Mouse (Mus musculus) midbrain, embryonic 11.5 days (tissue): ENCODE data around the gene Zfp280d. TPM values are rescaled to one million over a fixed set of nuclear protein-coding genes. Genes with fewer than 3 reads are reported as not detected.

Experiments
- ATAC-seq: fragments of 200-750 bp; cut with Nextera tagmentation; 2 replicates; pipeline ENCODE4 v1.8.0; 2017; ENCODE audit warnings: moderate TSS enrichment, moderate library complexity; ENCODE audit not compliant: low FRiP score
- DNase-seq: peaks from one replicate; pipeline ENCODE4 v3.0.0; 2015; ENCODE audit warnings: low spot score; ENCODE audit errors: missing footprints
- H3K27ac ChIP-seq: fragments of 300-500 bp; sonication (generic); 2 replicates; pipeline ENCODE4 v1.5.1; 2014; ENCODE audit warnings: low read depth, low read length
- H3K27me3 ChIP-seq: fragments of 300-500 bp; sonication (generic); 2 replicates; pipeline ENCODE4 v1.6.1; 2014; ENCODE audit warnings: mild to moderate bottlenecking, low read length, moderate library complexity, mixed read lengths; ENCODE audit not compliant: control insufficient read depth, insufficient read depth
- H3K36me3 ChIP-seq: fragments of 300-500 bp; sonication (generic); 2 replicates; pipeline ENCODE4 v1.6.1; 2014; ENCODE audit warnings: mild to moderate bottlenecking, low read length, moderate library complexity, mixed read lengths; ENCODE audit not compliant: control insufficient read depth, insufficient read depth
- H3K4me1 ChIP-seq: fragments of 300-500 bp; sonication (generic); 2 replicates; pipeline ENCODE4 v1.6.1; 2014; ENCODE audit warnings: low read length; ENCODE audit not compliant: control insufficient read depth, insufficient read depth
- H3K4me2 ChIP-seq: fragments of 300-500 bp; sonication (generic); 2 replicates; pipeline ENCODE4 v1.6.1; 2014; ENCODE audit warnings: mild to moderate bottlenecking, moderate library complexity
- H3K4me3 ChIP-seq: fragments of 300-500 bp; sonication (generic); 2 replicates; pipeline ENCODE4 v1.5.1; 2014; ENCODE audit warnings: low read depth, low read length
- H3K9ac ChIP-seq: fragments of 300-500 bp; sonication (generic); 2 replicates; pipeline ENCODE4 v1.6.1; 2014; ENCODE audit warnings: low read length
- H3K9me3 ChIP-seq: fragments of 300-500 bp; sonication (generic); 2 replicates; pipeline ENCODE4 v1.6.1; 2016; ENCODE audit warnings: low read length; ENCODE audit not compliant: control insufficient read depth
- WGBS: fragments of 180-500 bp; shearing (Covaris S2); extraction: QIAGEN DNeasy Blood & Tissue Kit; methylation state at CpG from one replicate; pipeline ENCODE4 v1.1.7; 2014; 5-methylcytosine and 5-hydroxymethylcytosine counted together
- polyA plus RNA-seq: library from polyadenylated mRNA; unstranded; fragments of >200 nt; fragmentation: Nextera tagmentation; extraction: Ambion mirVana; gene quantifications from 2 replicates; pipeline ENCODE4 v1.2.1, GENCODE M21; 2014

Zfp280d gene
- polyA plus RNA-seq, 1 experiment from 2014 or later, result 54.8 TPM

DNA sequence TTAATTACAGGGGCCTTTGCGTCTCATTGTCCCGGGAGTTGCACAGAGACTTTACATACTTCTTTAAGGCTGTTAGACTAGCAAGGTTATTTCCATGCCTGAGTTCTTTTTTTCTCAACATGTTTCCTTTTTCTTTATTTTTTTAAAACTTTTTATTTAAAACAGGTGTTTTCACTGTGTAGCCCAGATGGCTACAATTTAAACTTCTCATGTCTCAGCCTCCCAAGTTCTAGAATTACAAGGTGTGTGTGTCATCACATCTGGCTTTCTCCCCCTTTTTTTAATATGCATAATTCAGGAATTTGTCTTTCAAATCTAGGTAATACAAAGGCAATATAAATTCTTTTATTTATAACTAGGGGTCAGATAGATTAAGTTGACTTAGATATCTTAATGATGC is 58.6 kb downstream of the Zfp280d start:
- Histone ChIP-seq H3K4me1 (no peaks in the 10 kb centered on the region), H3K27ac (no peak overlapping the region), H3K9me3 (no peaks in the 10 kb centered on the region), H3K9ac (no peak overlapping the region), H3K4me3 (no peak overlapping the region), H3K4me2 (no peak overlapping the region), H3K36me3 (peaks cover 3% of the 10 kb centered on the region; the same call in 1 of the 2 replicates), H3K27me3 (no peaks in the 10 kb centered on the region)
- no peak for DNase-seq
- WGBS, result 82% methylated on average over 2 of the region's 2 CpGs
- ATAC-seq, result no peak

DNA sequence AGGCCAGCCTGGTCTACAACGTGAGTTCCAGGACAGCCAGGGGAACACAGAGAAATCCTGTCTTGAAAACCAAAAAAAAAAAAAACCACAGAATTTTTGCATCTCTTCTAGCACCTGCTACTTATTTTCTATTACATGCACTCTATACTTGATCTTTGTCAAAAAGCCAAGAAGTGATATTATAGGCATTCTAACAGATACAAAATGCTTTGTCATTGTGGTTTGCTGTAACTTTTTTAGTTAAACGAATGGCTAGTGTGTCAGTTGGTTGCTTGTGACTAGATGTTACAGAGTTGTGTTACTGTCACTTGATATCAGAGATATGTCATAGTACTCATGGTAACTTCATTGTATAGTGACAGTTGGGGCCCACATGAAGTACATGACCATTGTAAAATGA is 61.4 kb downstream of the Zfp280d start:
- ATAC-seq, result no peak

DNA sequence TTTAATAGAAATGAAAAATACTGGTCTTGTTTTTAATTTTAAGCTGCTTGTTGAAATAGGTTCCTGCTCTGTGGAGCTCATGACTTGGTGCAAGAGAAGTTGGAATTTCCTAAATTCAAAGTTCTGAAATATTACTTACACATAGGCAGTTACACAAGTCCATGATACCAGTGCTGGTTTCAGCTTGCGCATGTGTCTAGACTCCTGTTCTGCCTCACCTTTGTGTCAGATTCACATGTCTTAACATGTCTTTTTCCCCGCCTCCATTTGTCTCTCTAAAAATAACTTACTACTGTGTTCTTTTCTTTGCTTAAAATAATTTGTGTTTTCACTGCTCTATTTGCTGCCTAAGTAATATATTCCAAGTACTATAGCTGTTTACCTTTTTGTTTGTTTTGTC is 64.5 kb downstream of the Zfp280d start:
- Histone ChIP-seq H3K27me3 (no peaks in the 10 kb centered on the region), H3K4me1 (no peaks in the 10 kb centered on the region), H3K4me3 (no peak overlapping the region), H3K4me2 (no peak overlapping the region), H3K9ac (no peak overlapping the region), H3K9me3 (no peaks in the 10 kb centered on the region), H3K27ac (no peak overlapping the region), H3K36me3 (peaks cover 6% of the 10 kb centered on the region)
- no peak for DNase-seq
- ATAC-seq, result no peak
- WGBS, result 98% methylated on average over 2 of the region's 2 CpGs

More for the DNA sequence above, 61.4 kb downstream of the Zfp280d start:
- H3K36me3 ChIP-seq, result peaks cover 6% of the 10 kb centered on the region
- no peak overlapping the region for H3K4me3 ChIP-seq
- 92% methylated on average over 2 of the region's 2 CpGs for WGBS
- no peak overlapping the region for H3K9ac ChIP-seq
- H3K27ac ChIP-seq, result no peak overlapping the region
- H3K27me3 ChIP-seq, result no peaks in the 10 kb centered on the region
- H3K9me3 ChIP-seq, result no peaks in the 10 kb centered on the region
- H3K4me2 ChIP-seq, result no peak overlapping the region
- no peaks in the 10 kb centered on the region for H3K4me1 ChIP-seq
- no peak for DNase-seq

DNA sequence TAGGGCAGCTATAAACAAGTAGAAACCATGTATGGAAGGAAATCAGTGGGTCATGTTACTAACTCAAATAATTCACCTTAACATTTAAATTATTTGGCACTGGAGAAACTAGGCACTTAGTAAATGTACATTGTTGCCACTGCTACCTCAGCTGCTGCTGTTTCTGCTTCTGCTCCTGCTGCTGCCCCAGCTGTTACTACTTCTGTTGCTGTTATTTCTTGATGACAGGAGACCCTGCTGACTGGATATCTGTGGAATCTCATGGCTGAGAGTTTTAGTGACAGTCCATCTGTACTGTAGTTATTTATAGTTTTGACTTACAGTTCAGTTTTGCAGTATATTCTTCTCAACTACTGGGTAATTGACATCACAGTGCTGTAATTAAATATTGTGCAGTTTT is 69.2 kb downstream of the Zfp280d start:
- no peak overlapping the region for H3K27ac ChIP-seq
- no peak for DNase-seq
- no peak overlapping the region for H3K4me2 ChIP-seq
- H3K9me3 ChIP-seq, result no peaks in the 10 kb centered on the region
- no peak overlapping the region for H3K9ac ChIP-seq
- ATAC-seq, result no peak
- no peaks in the 10 kb centered on the region for H3K27me3 ChIP-seq
- no peak overlapping the region for H3K4me3 ChIP-seq
- H3K4me1 ChIP-seq, result no peaks in the 10 kb centered on the region
- peaks cover 3% of the 10 kb centered on the region; the same call in 1 of the 2 replicates for H3K36me3 ChIP-seq

DNA sequence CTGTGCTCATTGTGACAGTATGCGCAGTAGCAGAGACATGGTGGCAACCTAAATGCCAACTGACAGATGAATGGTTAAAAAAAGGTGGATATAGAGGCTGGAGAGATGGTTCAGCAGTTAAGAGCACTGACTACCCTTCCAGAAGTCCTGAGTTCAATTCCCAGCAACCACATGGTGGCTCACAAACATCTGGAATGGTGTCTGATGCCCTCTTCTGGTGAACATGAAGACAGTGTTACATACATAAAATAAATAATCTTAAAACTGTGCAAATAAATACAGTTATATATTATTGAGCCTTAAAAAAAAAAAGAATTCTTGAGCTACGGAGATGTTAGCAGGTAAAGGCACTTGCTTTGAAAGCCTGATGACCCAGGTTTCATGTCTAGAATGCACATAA is 97.7 kb downstream of the Zfp280d start:
- WGBS, result 96% methylated on average over 2 of the region's 2 CpGs
- no peaks in the 10 kb centered on the region for H3K4me1 ChIP-seq
- H3K4me2 ChIP-seq, result no peak overlapping the region
- no peaks in the 10 kb centered on the region for H3K36me3 ChIP-seq
- no peak overlapping the region for H3K27ac ChIP-seq
- no peak overlapping the region for H3K9ac ChIP-seq
- DNase-seq (no peak), ATAC-seq (no peak)
- H3K27me3 ChIP-seq, result no peaks in the 10 kb centered on the region
- H3K4me3 ChIP-seq, result no peak overlapping the region
- no peaks in the 10 kb centered on the region for H3K9me3 ChIP-seq

DNA sequence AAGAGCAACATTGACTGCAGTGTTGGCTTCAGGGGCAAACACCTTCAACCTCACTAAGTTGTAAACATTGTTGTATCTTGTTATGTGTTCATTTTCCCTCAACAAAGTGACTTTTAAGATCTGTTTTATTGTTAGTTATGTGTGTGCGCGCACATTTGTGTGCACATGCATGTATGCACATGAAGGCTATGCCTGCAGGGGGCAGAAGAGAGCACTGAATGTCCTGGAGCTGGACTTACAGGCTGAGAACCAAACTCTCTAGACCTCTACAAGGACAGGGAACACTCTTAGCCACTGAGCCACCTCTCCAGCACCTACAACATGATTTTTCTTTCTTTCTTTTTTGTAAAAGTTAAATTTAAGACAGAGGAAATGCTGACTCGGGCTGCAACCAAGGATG is 99.4 kb downstream of the Zfp280d start:
- Histone ChIP-seq H3K27ac (no peak overlapping the region), H3K9me3 (no peaks in the 10 kb centered on the region), H3K27me3 (no peaks in the 10 kb centered on the region), H3K9ac (no peak overlapping the region), H3K4me3 (no peak overlapping the region), H3K4me1 (no peaks in the 10 kb centered on the region), H3K4me2 (no peak overlapping the region), H3K36me3 (no peaks in the 10 kb centered on the region)
- WGBS, result 100% methylated on average over 3 of the region's 3 CpGs
- ATAC-seq (no peak), DNase-seq (no peak)

DNA sequence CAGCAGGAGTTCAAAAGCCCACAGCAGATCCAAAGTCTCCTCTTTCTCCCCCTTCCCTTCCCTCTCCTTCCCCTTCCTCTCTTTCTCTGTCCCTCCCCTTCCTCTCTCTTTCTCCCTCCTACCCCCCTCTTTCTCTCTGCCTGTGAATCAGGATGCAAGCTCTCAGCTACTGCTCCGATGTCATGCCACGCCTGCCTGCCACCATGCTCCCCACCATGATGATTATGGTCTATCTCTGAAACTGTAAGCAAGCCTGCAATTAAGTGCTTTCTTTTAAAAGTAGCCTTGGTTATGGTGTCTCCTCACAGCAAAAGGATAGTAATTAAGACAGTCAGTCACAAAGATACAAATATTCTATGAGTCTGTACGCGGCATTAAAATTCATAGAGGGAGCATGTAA is 100.3 kb downstream of the Zfp280d start:
- no peak overlapping the region for H3K9ac ChIP-seq
- no peak overlapping the region for H3K4me2 ChIP-seq
- WGBS, result 76% methylated on average over 4 of the region's 4 CpGs
- no peak for ATAC-seq
- H3K36me3 ChIP-seq, result no peaks in the 10 kb centered on the region
- no peak overlapping the region for H3K4me3 ChIP-seq
- DNase-seq, result no peak
- no peaks in the 10 kb centered on the region for H3K27me3 ChIP-seq
- no peaks in the 10 kb centered on the region for H3K4me1 ChIP-seq
- no peak overlapping the region for H3K27ac ChIP-seq
- H3K9me3 ChIP-seq, result no peaks in the 10 kb centered on the region

DNA sequence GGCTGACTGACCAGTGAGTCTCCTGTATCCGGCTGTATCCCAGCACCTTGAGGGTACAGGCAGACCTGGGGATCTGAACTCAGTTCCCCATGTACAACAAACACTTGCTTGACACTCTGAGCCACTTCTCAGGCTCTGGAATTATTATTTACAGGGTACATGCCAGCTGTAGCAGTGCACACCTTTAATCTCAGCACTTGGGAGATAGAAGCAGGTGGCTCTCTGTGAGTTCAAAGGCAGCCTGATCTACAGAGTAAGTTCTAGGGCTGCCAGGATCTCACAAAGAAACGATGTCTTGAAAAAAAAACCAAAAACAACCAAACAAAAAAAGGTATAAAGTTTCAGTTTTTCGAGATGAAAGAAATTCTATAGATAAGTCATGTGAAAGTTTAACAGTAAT is 101.0 kb downstream of the Zfp280d start:
- Histone ChIP-seq H3K9me3 (no peaks in the 10 kb centered on the region), H3K27ac (no peak overlapping the region), H3K4me3 (no peak overlapping the region), H3K36me3 (no peaks in the 10 kb centered on the region), H3K4me1 (no peaks in the 10 kb centered on the region), H3K4me2 (no peak overlapping the region), H3K9ac (no peak overlapping the region), H3K27me3 (no peaks in the 10 kb centered on the region)
- ATAC-seq (no peak), DNase-seq (no peak)
- WGBS, result 84% methylated on average over 3 of the region's 3 CpGs

DNA sequence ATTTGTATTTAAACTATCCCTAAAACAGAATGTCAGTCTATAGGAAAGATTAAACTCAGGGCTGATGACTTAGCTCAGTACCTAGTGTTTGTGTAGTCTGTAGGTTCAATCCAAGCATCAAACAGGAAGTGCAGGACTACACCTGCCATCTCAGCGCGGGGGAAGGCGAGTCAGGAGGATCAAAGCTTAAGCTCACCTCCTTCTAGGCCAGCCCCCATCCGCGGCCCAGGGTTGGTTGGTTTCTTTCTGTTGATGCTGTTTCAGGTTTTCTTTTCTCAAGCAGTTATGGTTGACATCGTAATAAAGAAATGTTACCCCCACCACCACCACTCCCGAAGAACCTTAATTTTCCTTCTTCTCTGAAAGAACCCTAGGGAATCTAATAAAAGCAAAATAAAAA is 111.1 kb downstream of the Zfp280d start:
- H3K4me2 ChIP-seq, result no peak overlapping the region
- no peak overlapping the region for H3K4me3 ChIP-seq
- WGBS, result 84% methylated on average over 7 of the region's 7 CpGs
- no peaks in the 10 kb centered on the region for H3K36me3 ChIP-seq
- no peak overlapping the region for H3K9ac ChIP-seq
- H3K27ac ChIP-seq, result no peak overlapping the region
- DNase-seq (no peak), ATAC-seq (no peak)
- no peaks in the 10 kb centered on the region for H3K4me1 ChIP-seq
- no peaks in the 10 kb centered on the region for H3K9me3 ChIP-seq
- no peaks in the 10 kb centered on the region for H3K27me3 ChIP-seq

DNA sequence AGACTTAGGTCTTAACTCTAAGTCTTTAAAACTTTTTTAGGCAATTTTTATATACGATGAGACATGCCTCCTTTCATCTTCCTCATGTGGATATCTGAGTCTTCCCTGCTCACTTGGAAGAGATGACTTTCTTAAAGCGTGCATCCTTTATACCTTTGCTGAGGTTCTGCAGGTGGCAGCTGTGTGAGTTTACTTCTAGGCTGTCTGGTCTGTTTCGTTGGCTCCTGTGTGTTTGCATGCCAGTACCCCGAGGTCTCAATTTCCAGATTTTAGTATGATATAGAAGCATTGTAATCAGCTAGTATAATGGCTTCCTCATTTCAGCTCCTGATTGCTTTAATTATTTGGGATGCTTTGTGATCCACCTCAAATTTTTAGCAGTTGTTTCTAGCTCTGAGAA is 114.3 kb downstream of the Zfp280d start:
- DNase-seq (no peak), ATAC-seq (no peak)
- Histone ChIP-seq H3K36me3 (no peaks in the 10 kb centered on the region), H3K4me3 (no peak overlapping the region), H3K27me3 (no peaks in the 10 kb centered on the region), H3K27ac (no peak overlapping the region), H3K9me3 (no peaks in the 10 kb centered on the region), H3K9ac (no peak overlapping the region), H3K4me1 (no peaks in the 10 kb centered on the region), H3K4me2 (no peak overlapping the region)
- WGBS, result 93% methylated on average over 4 of the region's 4 CpGs
